Mouse (Mus musculus) MEL (cell line): ENCODE results near the gene Elovl7. TPM values are rescaled to one million over a fixed set of nuclear protein-coding genes. Genes with fewer than 3 reads are reported as not detected.

Experiments used
- DNase-seq: peaks from one replicate; pipeline ENCODE4 v3.0.0; 2011; ENCODE audit warnings: low read depth, low spot score
- H3K27ac ChIP-seq: 2 replicates; pipeline ENCODE4 v1.5.1; 2012; ENCODE audit warnings: low read depth, mild to moderate bottlenecking, control low read depth, low read length, moderate library complexity; ENCODE audit not compliant: control insufficient read depth
- H3K27me3 ChIP-seq, 2 experiments: fragments of 150-350 bp in 1 of 2; sonication (generic) in 1 of 2; 2 replicates each; pipeline ENCODE4 v1.6.1; 2012; ENCODE audit warnings: low read length in 2 of 2, mild to moderate bottlenecking in 2 of 2, improper control_type of control experiment in 1 of 2, moderate library complexity in 1 of 2; ENCODE audit not compliant: insufficient read depth in 2 of 2, control insufficient read depth in 1 of 2
- H3K36me3 ChIP-seq, 2 experiments: 2 replicates each; pipeline ENCODE4 v1.6.1; 2012 to 2014; ENCODE audit warnings: low read length in 2 of 2, improper control_type of control experiment in 1 of 2, inconsistent platforms in 1 of 2, mild to moderate bottlenecking in 1 of 2; ENCODE audit not compliant: insufficient read depth in 2 of 2, control insufficient read depth in 1 of 2
- H3K4me1 ChIP-seq, 2 experiments: fragments of 150-350 bp in 1 of 2; sonication (generic) in 1 of 2; 2 replicates each; pipeline ENCODE4 v1.6.1; 2012; ENCODE audit warnings: low read length in 2 of 2, improper control_type of control experiment in 1 of 2, mild to moderate bottlenecking in 1 of 2; ENCODE audit not compliant: insufficient read depth in 2 of 2, control insufficient read depth in 1 of 2
- H3K4me3 ChIP-seq, 2 experiments: fragments of 150-350 bp in 1 of 2; sonication (generic) in 1 of 2; 2 replicates each; pipeline ENCODE4 v1.5.1; 2012; ENCODE audit warnings: low read depth in 2 of 2, low read length in 2 of 2, mild to moderate bottlenecking in 2 of 2, moderate library complexity in 2 of 2, control low read depth in 1 of 2, improper control_type of control experiment in 1 of 2; ENCODE audit not compliant: control insufficient read depth in 1 of 2, insufficient read depth in 1 of 2
- H3K79me2 ChIP-seq: 2 replicates; pipeline ENCODE4 v1.6.1; 2012; ENCODE audit warnings: mild to moderate bottlenecking, low read length, moderate library complexity; ENCODE audit not compliant: control insufficient read depth, poor library complexity, insufficient read depth
- H3K9ac ChIP-seq: 2 replicates; pipeline ENCODE4 v1.6.1; 2012; ENCODE audit warnings: low read depth, mild to moderate bottlenecking, control low read depth, low read length, moderate library complexity; ENCODE audit not compliant: control insufficient read depth, poor library complexity, severe bottlenecking
- H3K9me3 ChIP-seq: fragments of 150-350 bp; sonication (generic); replicated peaks from 2 replicates; pipeline ENCODE4 v1.6.1; 2012; ENCODE audit warnings: mild to moderate bottlenecking, low read length, improper control_type of control experiment, moderate library complexity; ENCODE audit not compliant: insufficient read depth
- CHD1 ChIP-seq: IDR thresholded peaks from 2 replicates; pipeline ENCODE4 v1.6.1; 2012; ENCODE audit warnings: low read depth, mild to moderate bottlenecking, inconsistent platforms, low read length, improper control_type of control experiment
- CHD2 ChIP-seq: IDR thresholded peaks from 2 replicates; pipeline ENCODE4 v1.6.1; 2011; ENCODE audit warnings: low read length, improper control_type of control experiment
- E2F4 ChIP-seq: IDR thresholded peaks from 2 replicates; pipeline ENCODE4 v1.6.1; 2011; ENCODE audit warnings: low read depth, low read length, improper control_type of control experiment, borderline replicate concordance
- ELF1 ChIP-seq: IDR thresholded peaks from 2 replicates; pipeline ENCODE4 v1.6.1; 2014; ENCODE audit warnings: low read depth, mild to moderate bottlenecking, inconsistent platforms, low read length, improper control_type of control experiment, moderate library complexity
- EP300 ChIP-seq, 2 experiments: IDR thresholded peaks; 2 replicates each; pipeline ENCODE4 v1.6.1; 2011; ENCODE audit warnings: improper control_type of control experiment in 2 of 2, low read length in 2 of 2, low read depth in 1 of 2, mild to moderate bottlenecking in 1 of 2
- ETS1 ChIP-seq: IDR thresholded peaks from 2 replicates; pipeline ENCODE4 v1.6.1; 2012; ENCODE audit warnings: low read depth, mild to moderate bottlenecking, inconsistent platforms, low read length, improper control_type of control experiment, moderate library complexity
- GABPA ChIP-seq: IDR thresholded peaks from 2 replicates; pipeline ENCODE4 v1.6.1; 2012; ENCODE audit warnings: low read depth, mild to moderate bottlenecking, inconsistent platforms, low read length, improper control_type of control experiment, moderate library complexity
- GATA1 ChIP-seq: IDR thresholded peaks from 2 replicates; pipeline ENCODE4 v1.6.1; 2011; ENCODE audit warnings: low read depth, low read length, improper control_type of control experiment
- HCFC1 ChIP-seq: IDR thresholded peaks from 2 replicates; pipeline ENCODE4 v1.6.1; 2012; ENCODE audit warnings: low read depth, mild to moderate bottlenecking, inconsistent platforms, low read length, improper control_type of control experiment, moderate library complexity
- MAFK ChIP-seq: IDR thresholded peaks from 2 replicates; pipeline ENCODE4 v1.6.1; 2011; ENCODE audit warnings: low read depth, mild to moderate bottlenecking, low read length, improper control_type of control experiment, borderline replicate concordance
- MXI1 ChIP-seq: IDR thresholded peaks from 2 replicates; pipeline ENCODE4 v1.6.1; 2011; ENCODE audit warnings: mild to moderate bottlenecking, low read depth, low read length, improper control_type of control experiment
- MYC ChIP-seq: IDR thresholded peaks from 2 replicates; pipeline ENCODE4 v1.6.1; 2011; ENCODE audit warnings: low read depth, mild to moderate bottlenecking, low read length, improper control_type of control experiment, moderate library complexity
- NELFE ChIP-seq: IDR thresholded peaks from 2 replicates; pipeline ENCODE4 v1.6.1; 2011; ENCODE audit warnings: low read depth, low read length, improper control_type of control experiment
- NRF1 ChIP-seq: IDR thresholded peaks from 2 replicates; pipeline ENCODE4 v1.6.1; 2014; ENCODE audit warnings: low read depth, mild to moderate bottlenecking, inconsistent platforms, low read length, improper control_type of control experiment, moderate library complexity; ENCODE audit not compliant: poor library complexity, insufficient read depth, severe bottlenecking
- POLR2A ChIP-seq, 2 experiments: IDR thresholded peaks; 2 replicates each; pipeline ENCODE4 v1.6.1; 2011 to 2012; ENCODE audit warnings: low read length in 2 of 2, mild to moderate bottlenecking in 2 of 2, control low read depth in 1 of 2, improper control_type of control experiment in 1 of 2, low read depth in 1 of 2, moderate library complexity in 1 of 2; ENCODE audit not compliant: control insufficient read depth in 1 of 2, insufficient read depth in 1 of 2, poor library complexity in 1 of 2
- RAD21 ChIP-seq: IDR thresholded peaks from 2 replicates; pipeline ENCODE4 v1.6.1; 2011; ENCODE audit warnings: mild to moderate bottlenecking, low read depth, low read length, improper control_type of control experiment
- RCOR1 ChIP-seq: IDR thresholded peaks from 2 replicates; pipeline ENCODE4 v1.6.1; 2012; ENCODE audit warnings: low read depth, mild to moderate bottlenecking, inconsistent platforms, low read length, improper control_type of control experiment
- SIN3A ChIP-seq: IDR thresholded peaks from 2 replicates; pipeline ENCODE4 v1.6.1; 2012; ENCODE audit warnings: low read length, improper control_type of control experiment, inconsistent platforms
- SMC3 ChIP-seq: IDR thresholded peaks from 2 replicates; pipeline ENCODE4 v1.6.1; 2011; ENCODE audit warnings: low read depth, low read length, improper control_type of control experiment
- TAL1 ChIP-seq: IDR thresholded peaks from 2 replicates; pipeline ENCODE4 v1.6.1; 2012; ENCODE audit warnings: mild to moderate bottlenecking, inconsistent platforms, low read length, moderate library complexity, mixed read lengths
- TBP ChIP-seq: IDR thresholded peaks from 2 replicates; pipeline ENCODE4 v1.8.0; 2011; ENCODE audit warnings: low read depth, low read length, improper control_type of control experiment
- TCF12 ChIP-seq: IDR thresholded peaks from 2 replicates; pipeline ENCODE4 v1.6.1; 2014; ENCODE audit warnings: low read depth, mild to moderate bottlenecking, inconsistent platforms, low read length, improper control_type of control experiment, moderate library complexity
- UBTF ChIP-seq: IDR thresholded peaks from 2 replicates; pipeline ENCODE4 v1.6.1; 2012; ENCODE audit warnings: low read depth, mild to moderate bottlenecking, inconsistent platforms, low read length, improper control_type of control experiment, moderate library complexity, borderline replicate concordance; ENCODE audit not compliant: insufficient read depth
- USF2 ChIP-seq, 2 experiments: IDR thresholded peaks; 2 replicates each; pipeline ENCODE4 v1.6.1; 2011 to 2012; ENCODE audit warnings: improper control_type of control experiment in 2 of 2, low read length in 2 of 2, borderline replicate concordance in 1 of 2, inconsistent platforms in 1 of 2, low read depth in 1 of 2, mild to moderate bottlenecking in 1 of 2; ENCODE audit not compliant: insufficient read depth in 1 of 2
- ZKSCAN1 ChIP-seq: IDR thresholded peaks from 2 replicates; pipeline ENCODE4 v1.6.1; 2012; ENCODE audit warnings: low read depth, mild to moderate bottlenecking, inconsistent platforms, low read length, improper control_type of control experiment, moderate library complexity
- polyA plus RNA-seq, 2 experiments: library from polyadenylated mRNA; stranded (reverse) in 1 of 2; unstranded in 1 of 2; fragments of >175 nt in 1 of 2; fragments of >200 nt in 1 of 2; gene quantifications; 2 replicates each; pipeline versions ENCODE4 v1.2.1 to v1.2.4; 2012; ENCODE audit warnings: low replicate concordance in 2 of 2, low read depth in 1 of 2; ENCODE audit not compliant: insufficient read length in 2 of 2, insufficient read depth in 1 of 2, missing spikeins in 1 of 2
- total RNA-seq: library from RNA; depleted of rRNA; stranded (reverse); fragments of 300-350 nt; gene quantifications from 2 replicates; pipeline ENCODE4 v1.2.3, GENCODE M21; 2012

Gene Elovl7
- total and polyA plus RNA-seq, 3 experiments: not detected

- peak; percentile 28 for DNase-seq
- H3K36me3 ChIP-seq: peaks cover 0 to 9% of the 10 kb centered on the region in 2 experiments; a peak in 2 of 4 replicates
- no peaks in the 10 kb centered on the region for H3K79me2 ChIP-seq
- H3K27me3 ChIP-seq: no peaks in the 10 kb centered on the region
- no peak for TF ChIP-seq ELF1
- TF ChIP-seq USF2 (IDR thresholded peaks at IDR 0.05; ENCODE audit: borderline replicate concordance in 1 of 2, insufficient read depth in 1 of 2, low read depth in 1 of 2, low read length in 2 of 2): no peak
- no peak for TF ChIP-seq E2F4
- TF ChIP-seq ZKSCAN1: no peak
- no peak for TF ChIP-seq NRF1
- TF ChIP-seq MAFK: no peak
- no peak for TF ChIP-seq TAL1
- no peak for TF ChIP-seq TCF12
- TF ChIP-seq UBTF: no peak
- no peak for TF ChIP-seq RAD21
- TF ChIP-seq GABPA: no peak
- TF ChIP-seq CHD2: no peak
- no peak for TF ChIP-seq HCFC1
- TF ChIP-seq TBP: no peak
- no peak for TF ChIP-seq NELFE
- no peak for TF ChIP-seq POLR2A (IDR thresholded peaks at IDR 0.05; ENCODE audit: control insufficient read depth in 1 of 2, insufficient read depth in 1 of 2, low read depth in 1 of 2, low read length in 2 of 2, poor library complexity in 1 of 2)
- TF ChIP-seq GATA1: no peak
- TF ChIP-seq CHD1: no peak
- no peak for TF ChIP-seq SMC3
- TF ChIP-seq, all 39 proteins: peak for 0
- H3K4me3 ChIP-seq: peak overlapping the region in 1 of 2 experiments; percentile 36; a peak in 2 of 4 replicates
- H3K9me3 ChIP-seq: no peaks in the 10 kb centered on the region
- no peak overlapping the region for H3K9ac ChIP-seq
- no peak overlapping the region for H3K27ac ChIP-seq
- peaks cover 5 to 10% of the 10 kb centered on the region in 2 experiments; a peak in 3 of 4 replicates for H3K4me1 ChIP-seq
Observed at GRCm38 (mm10) chr13:108289436-108289835, 75.2 kb downstream of the Elovl7 start.

GRCm38 (mm10) chr13:108290314-108290713, 76.1 kb downstream of the Elovl7 start:
- peak; percentile 84 for DNase-seq
- no peaks in the 10 kb centered on the region for H3K79me2 ChIP-seq

More at GRCm38 (mm10) chr13:108290314-108290713, 76.1 kb downstream of the Elovl7 start:
- no peaks in the 10 kb centered on the region for H3K9me3 ChIP-seq
- peaks cover 5 to 10% of the 10 kb centered on the region in 2 experiments; a peak in 3 of 4 replicates for H3K4me1 ChIP-seq
- H3K9ac ChIP-seq: no peak overlapping the region
- H3K27me3 ChIP-seq: no peaks in the 10 kb centered on the region
- peak overlapping the region in 1 of 2 experiments; percentile 49; a peak in 2 of 4 replicates for H3K4me3 ChIP-seq
- no peak overlapping the region for H3K27ac ChIP-seq
- TF ChIP-seq TCF12 (no peak), ETS1 (peak; percentile 36; the same call in 1 of the 2 replicates), MYC (peak; percentile 45; the same call in 1 of the 2 replicates), SIN3A (0 out of 2 replicates have a peak, but pooled peaks have one; percentile 27), EP300 (IDR thresholded peaks at IDR 0.05; ENCODE audit: low read depth in 1 of 2, low read length in 2 of 2) (peak; percentile 51 to 79), MXI1 (peak; percentile 46; the same call in 1 of the 2 replicates), RCOR1 (peak; percentile 61), NELFE (no peak), TBP (no peak)
- H3K36me3 ChIP-seq: peaks cover 0 to 9% of the 10 kb centered on the region in 2 experiments; a peak in 2 of 4 replicates
